Mouse (Mus musculus) kidney, postnatal 10 days (tissue): ENCODE measurements at regions not wholly inside any gene's neighbourhood (a gene's known extent, or its start where the extent isn't known, plus 50 kb on each side); places are given as distances from the start of the nearest gene placed in this dataset.

Source experiments
- DNase-seq: peaks from one replicate; pipeline ENCODE4 v3.0.0; 2021; ENCODE audit warnings: mixed read lengths

- no peak for DNase-seq
These were observed 328.7 kb downstream of the Gm45692 start for GRCm38 (mm10) chr8:26447886-26448640.

- DNase-seq: no peak
These were observed 330.0 kb downstream of the Gm45692 start for GRCm38 (mm10) chr8:26449291-26449690.

- DNase-seq: no peak
These were observed 331.2 kb downstream of the Gm45692 start for GRCm38 (mm10) chr8:26450543-26450942.

- no peak for DNase-seq
These were observed 333.7 kb downstream of the Gm45692 start for GRCm38 (mm10) chr8:26452976-26453573.

- DNase-seq: no peak
These were observed 346.0 kb downstream of the Gm45692 start for GRCm38 (mm10) chr8:26465346-26465745.

- no peak for DNase-seq
These were observed 349.1 kb downstream of the Gm45692 start for GRCm38 (mm10) chr8:26468441-26468840.

GRCm38 (mm10) chr8:26469705-26470104 lies 350.4 kb downstream of the Gm45692 start:
- no peak for DNase-seq

DNA sequence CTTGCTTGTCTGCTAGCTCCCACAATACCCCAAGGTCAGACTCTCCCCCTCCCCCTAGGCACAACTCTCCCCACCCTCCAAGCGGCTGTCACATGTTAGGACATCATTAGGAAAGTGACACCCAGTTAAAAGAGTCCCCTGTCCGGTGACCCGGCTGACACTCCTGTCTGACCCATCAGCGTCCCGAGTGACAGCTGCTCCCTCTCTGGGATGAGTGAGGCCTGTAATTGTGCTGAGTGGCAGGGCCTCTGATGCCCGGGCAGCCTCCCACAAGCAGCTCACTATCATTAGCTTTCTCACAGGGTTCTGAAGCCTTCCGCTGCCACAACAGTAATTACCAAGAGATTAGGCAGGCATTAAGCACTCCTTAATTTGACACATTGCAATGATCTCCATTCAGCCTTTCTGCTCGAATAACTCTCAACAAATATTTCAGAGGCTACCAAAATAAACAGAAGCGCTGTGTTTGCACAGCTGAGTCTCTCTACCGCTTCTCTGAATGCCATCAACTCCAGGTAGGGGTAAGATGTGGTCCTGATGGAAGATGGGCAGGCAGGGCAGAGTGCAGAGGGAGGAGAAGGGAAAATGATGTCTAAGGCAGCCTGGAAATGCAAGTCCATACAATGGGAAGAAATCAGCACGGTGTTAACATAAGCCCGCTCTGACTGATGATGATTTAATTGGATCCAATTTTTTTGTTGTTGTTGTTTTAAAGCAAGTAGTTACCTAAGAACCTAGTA lies 352.6 kb downstream of the Gm45692 start:
- no peak for DNase-seq

GRCm38 (mm10) chr8:26484749-26485148 lies 365.4 kb downstream of the Gm45692 start:
- DNase-seq: no peak

DNA sequence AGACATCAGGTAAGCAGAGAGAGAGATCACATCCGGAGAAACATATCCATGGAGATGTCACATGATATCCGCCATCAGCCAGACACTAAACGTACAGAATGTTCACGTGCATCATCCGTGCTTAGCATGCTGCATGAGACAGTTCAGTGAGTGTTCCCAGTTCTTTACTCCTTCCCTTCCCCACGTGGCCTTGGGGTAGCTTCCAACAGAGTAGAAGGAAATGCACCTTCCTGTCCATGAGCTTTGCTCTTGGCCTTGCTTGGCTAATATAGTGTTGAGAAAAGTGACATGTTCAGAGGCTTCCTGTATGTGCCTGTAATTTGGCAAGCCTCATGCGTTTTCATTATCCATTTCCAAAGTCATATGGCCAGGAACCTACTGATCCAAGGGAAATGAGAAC lies 368.5 kb downstream of the Gm45692 start:
- DNase-seq: no peak

GRCm38 (mm10) chr8:26488590-26488989 lies 369.3 kb downstream of the Gm45692 start:
- DNase-seq: no peak

- DNase-seq: no peak
These were observed 382.0 kb downstream of the Gm45692 start for GRCm38 (mm10) chr8:26501196-26501813.

GRCm38 (mm10) chr8:26501814-26502572 lies 382.7 kb downstream of the Gm45692 start:
- no peak for DNase-seq

GRCm38 (mm10) chr8:26502772-26503171 lies 383.4 kb downstream of the Gm45692 start:
- DNase-seq: no peak

DNA sequence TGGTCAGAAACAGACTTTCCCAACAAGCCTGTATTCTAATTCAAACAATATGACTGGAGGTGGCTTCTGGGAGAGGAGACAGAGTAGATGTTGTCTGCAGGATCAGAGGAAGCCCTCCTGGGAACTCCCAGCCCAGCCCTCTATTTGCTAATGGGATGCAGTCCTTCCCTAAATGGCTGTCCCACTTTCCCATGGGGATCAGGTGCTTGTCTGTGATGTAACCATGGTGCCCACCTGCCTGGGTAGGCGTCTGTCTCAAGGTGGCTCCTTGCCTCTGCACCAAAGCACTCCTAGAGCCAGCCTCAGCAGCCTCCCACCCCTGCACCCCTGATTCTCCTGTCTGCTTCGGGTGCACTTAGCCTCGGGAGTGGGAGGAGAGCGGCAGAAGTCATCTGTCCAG lies 384.6 kb downstream of the Gm45692 start:
- DNase-seq: no peak

DNA sequence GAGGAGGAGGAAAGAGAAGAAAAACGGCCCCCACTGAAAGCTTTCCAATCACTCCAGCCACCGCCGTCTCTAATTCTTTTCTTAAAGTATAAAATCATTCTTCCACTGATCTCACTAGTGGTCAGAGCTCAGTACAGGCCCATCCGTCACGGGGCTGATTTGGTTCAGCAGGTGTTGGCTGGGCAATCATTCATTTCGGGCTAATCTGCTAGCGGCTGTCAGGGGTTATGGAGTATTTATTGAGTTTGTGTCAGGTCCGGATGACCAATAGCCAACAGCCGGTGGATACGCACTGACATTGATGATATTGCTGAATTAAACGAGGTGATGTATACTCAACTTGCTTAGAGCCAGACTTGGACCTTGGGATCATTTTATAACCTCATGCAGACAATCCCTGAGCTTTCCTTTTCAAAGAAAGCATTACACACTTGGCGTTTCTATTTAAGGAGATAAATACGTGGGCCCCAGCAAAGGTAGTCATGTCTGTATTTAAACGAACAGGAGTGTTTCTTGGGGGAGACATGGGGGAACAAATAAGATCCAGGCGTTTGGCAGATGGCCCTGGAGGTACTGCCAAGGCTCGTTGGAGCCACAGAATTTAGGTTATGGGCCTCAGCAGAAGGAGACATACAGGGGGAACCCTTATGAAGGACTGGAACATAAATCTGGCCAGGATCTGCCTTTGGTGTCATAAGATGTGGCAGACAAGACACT lies 385.1 kb downstream of the Gm45692 start:
- DNase-seq: no peak

DNA sequence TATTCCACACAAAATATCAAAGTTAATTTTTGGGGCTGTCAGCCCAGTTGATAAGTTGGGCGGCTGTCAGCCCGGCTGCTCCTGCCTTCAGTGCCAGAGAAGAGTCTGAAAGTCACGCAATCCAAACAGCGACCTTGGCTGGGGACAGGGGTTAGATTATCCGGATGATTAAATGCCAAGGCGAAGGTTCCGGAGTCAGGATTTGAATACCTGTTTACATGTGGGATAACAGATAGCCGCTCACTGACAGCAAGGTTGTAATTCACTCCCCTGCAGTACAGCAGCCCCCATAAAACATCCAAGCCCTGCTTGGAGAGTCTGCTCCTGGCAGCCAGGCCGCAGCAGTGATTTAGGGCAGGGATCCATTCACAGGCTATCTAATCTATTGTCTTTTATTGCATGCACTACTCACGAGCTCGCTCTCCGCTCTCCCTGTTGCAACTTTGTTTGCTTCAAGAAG lies 388.3 kb downstream of the Gm45692 start:
- no peak for DNase-seq

- no peak for DNase-seq
These were observed 389.9 kb downstream of the Gm45692 start for GRCm38 (mm10) chr8:26509254-26509653.

GRCm38 (mm10) chr8:26513001-26513400 lies 393.7 kb downstream of the Gm45692 start:
- DNase-seq: no peak

- no peak for DNase-seq
These were observed 404.9 kb downstream of the Gm45692 start for GRCm38 (mm10) chr8:26524237-26524636.

- DNase-seq: no peak
These were observed 407.3 kb downstream of the Gm45692 start for GRCm38 (mm10) chr8:26526474-26527185.
